Mouse (Mus musculus): ENCODE measurements around the gene 4933424G06Rik. TPM values are rescaled to one million over a fixed set of nuclear protein-coding genes. Genes with fewer than 3 reads are reported as not detected.
"Not testable (repeated sequence)": the region's sequence is repeated elsewhere in the genome, so short reads cannot be mapped to it uniquely, and the experiment has no call there.

Gene 4933424G06Rik
- polyA plus RNA-seq (2017; shearing (Covaris generic)) = not detected

DNA sequence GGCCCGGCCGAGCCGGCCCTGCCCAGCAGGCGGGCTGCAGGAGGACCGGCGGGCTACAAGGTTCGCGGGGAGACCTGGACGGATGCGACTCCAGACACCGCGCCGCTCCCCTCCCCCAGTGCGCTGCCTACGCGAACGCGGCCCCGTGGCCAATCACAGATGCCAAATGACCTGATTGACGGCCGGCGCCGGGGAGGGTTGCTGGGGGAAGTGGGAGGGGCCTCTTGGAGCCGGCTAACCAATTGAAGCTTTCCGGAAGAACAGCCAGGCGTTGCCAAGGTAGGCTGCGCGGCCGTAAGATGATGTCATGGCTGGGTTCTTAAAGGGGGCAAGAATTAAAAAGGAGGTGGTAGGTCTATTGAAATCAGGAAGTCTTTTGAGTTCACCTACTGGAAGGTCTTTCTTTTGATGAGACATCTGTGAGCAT, at the start of gene 4933424G06Rik:
Gene 4933424G06Rik, plus strand, starts transcription at position 296 of the 427 bp plus-strand sequence.
- peak; percentile 94 for ATAC-seq

DNA sequence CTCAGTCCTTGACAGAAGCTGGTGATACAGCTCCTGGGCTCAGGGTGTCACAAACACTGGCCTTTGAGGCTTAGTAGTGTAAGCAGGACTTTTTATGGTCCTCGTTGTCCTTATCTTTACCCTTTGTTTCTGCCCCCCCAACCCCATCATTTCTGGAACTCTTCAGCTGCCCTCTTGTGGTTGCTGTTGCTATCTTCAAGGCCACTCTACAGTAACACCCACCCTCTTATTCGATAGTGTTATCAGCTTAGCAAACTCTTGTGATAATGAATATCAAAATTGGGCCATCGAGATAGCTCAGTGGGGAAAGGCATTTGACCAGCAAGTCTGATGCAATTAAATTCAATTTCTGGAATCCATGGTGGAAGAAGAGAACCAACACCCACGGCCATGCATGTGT, 45.5 kb upstream of the 4933424G06Rik start:
- no peak for ATAC-seq

DNA sequence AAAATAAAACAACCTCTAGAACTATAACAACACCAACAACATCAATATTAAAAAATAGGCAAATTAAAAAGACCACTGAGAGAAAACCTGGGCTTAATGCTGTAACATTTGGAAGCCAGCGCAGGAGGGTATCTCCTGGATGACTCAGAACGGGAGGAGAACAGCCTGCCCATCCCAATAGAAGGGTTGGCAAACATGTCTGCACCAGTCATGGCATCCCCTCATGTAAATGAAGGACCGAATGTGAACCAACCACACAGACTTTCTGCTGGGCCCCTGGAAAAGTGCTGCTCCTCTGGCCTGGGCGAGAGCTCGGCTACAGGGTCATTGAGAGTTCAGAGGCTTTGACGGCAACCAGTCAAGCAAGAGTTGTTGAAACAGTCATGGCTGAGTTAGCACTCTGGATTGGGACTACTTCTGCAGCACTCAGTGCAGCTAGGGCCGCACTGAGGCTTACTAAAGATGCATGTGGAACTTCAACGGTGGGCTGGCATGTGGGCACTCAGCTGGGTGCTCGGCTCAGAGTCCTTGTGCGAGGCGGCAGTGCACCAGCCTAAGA, 44.7 kb upstream of the 4933424G06Rik start:
- ATAC-seq = no peak

DNA sequence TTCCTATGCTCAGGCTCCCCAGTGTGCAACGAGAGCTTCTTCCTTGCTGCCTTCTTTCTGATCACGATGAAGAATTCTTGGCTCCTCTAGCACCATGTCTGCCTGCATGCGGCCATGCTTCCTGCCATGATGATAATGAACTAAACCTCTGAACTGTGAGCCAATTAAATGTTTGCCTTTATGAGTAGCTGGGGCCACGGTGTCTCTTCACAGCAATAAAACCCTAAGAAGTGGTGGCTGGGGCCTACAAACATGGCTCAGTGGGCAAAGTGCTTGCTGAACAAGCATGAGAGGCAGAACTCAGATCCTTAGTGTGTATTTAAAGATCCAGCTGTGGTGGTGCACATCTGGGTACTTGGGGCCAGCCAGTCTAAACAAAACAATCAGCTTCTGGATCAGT, 44.0 kb upstream of the 4933424G06Rik start:
- ATAC-seq = no peak

DNA sequence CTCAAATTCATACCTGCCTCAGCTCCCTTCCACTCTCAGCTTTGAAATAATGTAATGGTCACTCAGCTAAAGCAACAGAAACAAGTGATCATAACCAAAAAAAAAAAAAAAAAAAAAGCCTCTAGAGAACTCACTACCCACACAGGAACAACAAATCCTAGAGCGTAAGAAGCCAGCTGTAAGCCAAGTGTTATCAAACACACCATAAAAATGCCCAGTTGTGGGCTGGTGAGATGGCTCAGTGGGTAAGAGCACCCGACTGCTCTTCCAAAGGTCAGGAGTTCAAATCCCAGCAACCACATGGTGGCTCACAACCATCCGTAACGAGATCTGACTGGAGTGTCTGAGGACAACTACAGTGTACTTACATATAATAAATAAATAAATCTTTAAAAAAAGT, 41.9 kb upstream of the 4933424G06Rik start:
- ATAC-seq = not testable (repeated sequence)

DNA sequence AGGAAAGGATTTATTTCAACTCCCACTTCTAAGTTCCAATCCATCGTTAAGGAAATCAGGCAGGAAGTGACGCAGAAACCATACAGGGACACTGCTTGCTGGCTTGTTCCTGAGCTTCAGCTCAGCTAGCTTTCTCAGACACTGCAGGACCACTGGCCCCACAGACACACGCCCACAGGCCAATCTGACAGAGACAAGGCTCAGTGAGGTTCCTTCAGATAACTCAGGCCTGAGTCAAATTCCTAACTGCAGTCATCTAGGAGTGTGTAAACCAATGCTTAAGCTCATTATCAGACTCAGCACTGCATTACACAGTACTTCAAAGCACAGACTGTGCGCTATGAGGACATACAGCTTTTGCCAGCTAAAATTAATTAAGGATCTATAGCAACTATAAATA, 39.7 kb upstream of the 4933424G06Rik start:
- no peak for ATAC-seq

DNA sequence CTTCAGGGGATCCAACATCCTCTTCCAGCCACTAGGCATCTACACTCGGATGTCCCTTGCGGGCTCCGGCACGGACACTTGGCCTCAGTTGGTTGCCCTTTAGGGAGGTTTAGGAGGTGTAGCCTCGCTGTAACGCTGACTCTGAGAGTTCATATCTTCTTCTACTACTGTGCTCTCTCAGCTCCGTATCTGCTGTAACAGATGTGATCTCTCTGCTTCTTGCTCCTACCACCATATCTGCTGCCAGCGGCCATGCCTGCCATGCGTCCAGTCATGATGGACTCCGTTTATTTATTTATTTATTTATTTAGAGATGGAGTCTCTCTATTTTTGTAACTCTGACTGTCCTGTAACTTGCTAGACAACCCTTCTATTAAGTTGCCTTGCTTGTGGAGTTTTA, 38.7 kb upstream of the 4933424G06Rik start:
- no peak for ATAC-seq

DNA sequence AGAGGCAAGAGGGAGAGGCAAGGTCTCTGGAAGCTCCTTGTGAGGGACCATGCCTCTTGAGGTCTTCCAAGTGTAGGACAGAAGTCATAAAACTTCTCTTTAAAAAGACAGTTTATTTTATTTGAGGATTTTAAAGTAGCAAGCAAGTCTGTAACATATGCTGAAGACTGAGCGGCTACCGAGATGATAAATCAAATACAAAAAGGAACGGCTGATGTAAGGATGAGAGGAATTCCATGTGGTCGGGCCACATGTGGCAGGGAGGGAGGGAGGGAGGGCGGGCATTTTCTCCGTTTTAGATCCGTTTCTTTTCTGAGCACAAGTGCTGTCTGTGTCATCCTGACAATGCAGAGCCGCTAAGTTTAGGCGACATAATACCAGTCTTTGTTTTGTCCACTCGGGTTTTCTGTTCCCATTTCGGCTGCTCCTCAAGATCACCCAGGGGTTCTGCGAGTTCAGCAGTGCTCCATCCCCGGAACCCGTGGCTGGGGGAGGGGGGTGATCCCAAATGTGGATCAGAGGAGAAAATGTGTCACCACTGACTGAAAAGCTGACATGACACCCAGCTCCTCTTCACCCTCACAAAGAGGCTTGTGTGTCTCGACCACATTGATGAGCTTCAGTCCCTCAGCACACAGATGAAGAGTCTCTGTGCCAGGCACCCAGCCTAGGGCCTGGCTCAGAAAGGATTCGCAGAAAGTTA, 37.1 kb upstream of the 4933424G06Rik start:
- no peak for ATAC-seq

DNA sequence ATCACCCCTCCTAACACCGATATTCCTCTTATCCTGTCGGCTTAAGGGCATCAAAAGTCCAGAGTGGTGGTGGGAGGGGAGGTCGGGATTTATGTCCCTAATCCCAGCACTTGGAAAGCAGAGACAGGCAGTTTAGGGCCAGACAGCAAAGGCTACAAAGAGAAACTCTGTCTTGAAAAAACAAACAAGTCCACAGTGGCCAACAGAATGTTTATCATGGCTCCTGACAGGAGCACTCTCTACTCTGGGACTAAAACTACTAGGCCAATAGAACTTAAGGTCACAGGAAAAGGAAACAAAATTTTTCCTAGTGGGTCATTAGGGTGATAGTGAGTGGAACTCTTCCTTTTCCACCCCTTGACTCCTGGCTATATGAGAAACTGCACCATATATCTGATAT, 35.0 kb upstream of the 4933424G06Rik start:
- no peak for ATAC-seq

DNA sequence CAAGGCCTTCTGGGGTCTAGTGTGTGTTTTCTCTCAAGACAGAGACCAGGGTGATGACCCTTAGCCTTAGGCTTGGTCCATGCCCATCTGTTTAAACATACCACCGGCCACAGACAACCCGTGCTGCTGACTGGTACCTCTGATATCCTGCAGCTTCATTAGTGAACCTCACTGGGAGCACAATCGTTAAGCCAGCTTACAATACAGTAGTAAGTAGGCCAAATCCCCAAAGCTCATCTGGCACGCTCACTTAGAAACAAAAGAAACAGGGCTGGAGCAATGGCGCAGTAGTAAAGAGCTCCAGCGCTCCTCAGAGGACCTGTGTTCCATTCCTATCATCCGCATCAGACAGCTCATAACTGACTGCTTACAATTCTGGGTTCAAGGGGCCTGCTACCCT, 29.1 kb upstream of the 4933424G06Rik start:
- no peak for ATAC-seq

DNA sequence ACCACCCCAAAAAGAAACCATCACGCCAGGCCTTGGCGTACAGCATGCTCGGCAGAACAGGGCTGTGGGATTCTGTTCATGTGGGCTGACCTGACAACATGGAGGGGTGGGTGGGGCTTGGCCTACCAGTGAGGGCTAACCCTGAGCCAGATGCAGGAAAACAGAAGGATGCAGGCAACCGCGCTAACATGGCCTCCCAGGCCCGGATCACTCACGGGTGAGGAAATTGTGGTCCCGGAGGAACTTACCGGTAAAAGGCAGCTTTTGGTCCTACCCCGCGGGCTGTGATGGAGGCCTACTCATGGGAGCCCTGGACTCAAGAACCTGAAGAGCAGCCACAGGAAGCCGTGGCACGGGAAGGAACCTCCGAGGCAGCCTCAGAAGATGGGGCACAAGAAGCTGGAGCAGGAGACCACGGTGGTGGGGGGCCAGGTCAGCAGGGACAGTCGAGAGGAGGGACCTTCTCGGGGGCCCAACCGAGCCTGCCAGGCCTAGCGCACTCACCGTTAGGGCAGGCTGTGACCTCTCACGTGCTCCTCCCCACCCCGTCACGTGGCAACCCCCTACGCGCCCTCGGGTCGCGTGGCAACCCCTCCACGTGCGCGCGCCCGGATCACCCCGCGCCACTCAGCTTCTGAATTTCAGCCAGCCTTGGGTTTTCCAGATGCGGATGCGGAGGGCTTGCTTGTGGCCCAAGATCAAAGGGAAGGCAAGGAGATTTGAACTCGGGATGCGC, 27.2 kb upstream of the 4933424G06Rik start, which contains the start of gene Fam178b:
Gene Fam178b, minus strand, starts transcription at position 564 of the 736 bp plus-strand sequence.
- no peak for ATAC-seq

DNA sequence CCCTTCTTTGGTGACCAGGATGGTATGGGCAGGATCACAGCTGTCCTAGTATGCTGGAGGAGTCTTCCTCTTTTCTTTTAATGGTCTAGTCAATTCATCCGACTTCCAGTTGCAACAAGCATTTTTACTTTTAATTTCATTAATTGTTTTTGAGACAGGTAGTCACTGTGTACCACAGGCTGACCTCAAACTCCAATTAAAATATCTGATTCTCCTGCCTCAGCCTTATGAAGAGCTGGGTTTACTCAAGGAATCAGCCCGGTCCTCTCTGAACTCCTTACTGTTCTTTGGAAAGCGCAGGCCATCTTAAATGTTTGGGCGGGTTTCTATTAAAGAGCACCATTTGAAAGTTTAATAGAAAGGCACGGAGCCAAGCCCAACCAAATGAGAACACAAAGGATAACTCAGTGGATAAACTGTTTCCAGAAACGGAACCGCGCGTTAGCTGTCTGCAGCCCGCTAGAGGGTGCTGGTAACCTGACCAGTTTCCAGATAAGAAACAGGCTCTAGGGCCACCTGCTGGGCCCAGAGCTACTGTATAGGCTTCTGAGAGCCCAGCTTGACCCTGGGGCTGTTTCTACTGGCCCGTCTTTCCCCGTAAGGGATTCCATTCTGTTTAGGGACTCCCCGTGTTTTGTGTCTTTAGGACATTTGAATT, 26.0 kb upstream of the 4933424G06Rik start:
- ATAC-seq = peak; percentile 68

DNA sequence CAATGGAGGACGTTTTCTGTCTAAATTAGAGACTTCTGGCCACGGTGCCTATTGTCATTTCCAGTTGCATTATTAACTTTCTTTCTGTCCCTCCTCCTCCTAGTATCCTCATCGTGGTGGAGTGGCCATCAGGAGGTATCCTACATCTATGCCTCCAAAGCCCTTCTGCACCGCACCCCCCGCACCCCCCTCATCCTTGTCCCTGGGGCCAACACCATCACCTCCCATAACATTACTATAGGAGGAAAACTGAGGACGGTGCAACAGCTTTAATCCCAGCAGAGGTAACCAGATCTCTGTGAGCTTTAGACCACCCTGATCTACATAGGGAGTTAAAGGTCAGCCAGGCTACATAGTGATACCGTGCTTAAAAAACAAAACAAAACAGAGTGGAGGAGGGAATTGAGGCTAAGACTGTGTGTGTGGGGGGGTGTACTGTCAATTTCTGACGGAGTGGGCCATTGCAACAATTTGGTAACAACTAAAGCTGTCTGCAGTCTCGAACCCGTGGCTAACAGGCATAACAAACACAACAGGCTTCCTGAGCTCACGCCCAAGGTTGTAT, 19.2 kb upstream of the 4933424G06Rik start:
- ATAC-seq = no peak

DNA sequence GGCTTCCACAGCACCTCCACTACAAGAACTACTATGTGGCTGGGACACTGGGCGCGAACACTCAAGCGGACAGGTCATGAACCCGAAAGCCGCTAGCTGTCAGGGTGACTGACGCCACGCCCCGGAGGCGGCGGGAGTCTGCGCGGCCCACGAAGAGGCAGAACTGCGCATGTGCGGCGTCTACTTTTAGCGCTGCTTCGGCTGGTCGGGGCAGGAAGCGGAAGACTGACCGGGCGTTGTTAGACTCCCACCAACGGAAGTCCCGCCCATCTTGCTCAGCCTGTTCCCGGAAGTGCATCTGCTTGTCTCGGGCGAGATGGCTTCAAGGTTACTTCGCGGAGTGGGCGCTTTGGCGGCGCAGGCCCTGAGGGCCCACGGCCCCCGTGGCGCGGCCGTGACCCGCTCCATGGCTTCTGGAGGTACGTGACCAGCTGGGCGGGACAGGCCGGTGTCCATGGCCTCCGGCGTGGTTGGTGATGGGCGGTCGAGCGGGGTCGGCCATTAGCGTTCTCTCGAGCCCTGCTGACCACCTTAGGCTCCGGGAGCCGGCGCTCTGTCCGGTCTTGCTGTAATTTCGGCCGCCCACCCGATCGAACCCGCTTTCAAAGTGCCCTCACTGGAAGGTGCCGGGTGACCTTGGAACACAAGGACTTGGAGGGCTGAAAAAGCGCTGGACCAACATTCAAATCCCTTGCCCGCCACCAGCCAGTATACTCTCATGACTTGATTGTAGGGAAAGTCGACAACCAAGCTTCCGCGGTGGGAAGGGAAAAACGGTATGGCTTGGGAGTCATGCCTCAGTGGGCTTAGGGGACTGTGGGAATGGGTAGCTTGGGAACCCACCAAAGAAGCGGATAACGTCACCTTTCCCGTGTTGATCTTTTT, 18.4 kb upstream of the 4933424G06Rik start, which contains the start of gene Cox5b:
Gene Cox5b, plus strand, starts transcription at position 179 of the 885 bp plus-strand sequence.
- peak; percentile 98 for ATAC-seq

DNA sequence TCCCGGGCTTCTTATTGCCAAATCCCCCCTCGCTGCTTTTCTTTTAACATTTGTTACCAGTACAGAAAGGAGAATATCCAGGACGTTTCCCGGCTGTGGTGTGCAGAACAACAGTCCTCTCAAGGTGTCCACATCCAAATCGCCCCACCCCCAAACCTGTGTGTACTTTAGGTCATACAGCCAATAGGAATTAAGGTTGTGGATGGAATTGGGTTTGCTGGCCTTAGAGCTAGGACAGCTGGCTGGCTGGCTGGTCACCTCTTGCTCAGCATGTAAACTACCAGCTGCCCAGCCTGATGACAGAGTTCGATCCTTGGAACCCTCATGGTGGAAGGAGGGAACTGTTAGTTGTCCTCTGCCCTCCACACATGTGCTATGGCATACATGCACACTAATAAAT, 15.1 kb upstream of the 4933424G06Rik start:
- ATAC-seq = no peak

DNA sequence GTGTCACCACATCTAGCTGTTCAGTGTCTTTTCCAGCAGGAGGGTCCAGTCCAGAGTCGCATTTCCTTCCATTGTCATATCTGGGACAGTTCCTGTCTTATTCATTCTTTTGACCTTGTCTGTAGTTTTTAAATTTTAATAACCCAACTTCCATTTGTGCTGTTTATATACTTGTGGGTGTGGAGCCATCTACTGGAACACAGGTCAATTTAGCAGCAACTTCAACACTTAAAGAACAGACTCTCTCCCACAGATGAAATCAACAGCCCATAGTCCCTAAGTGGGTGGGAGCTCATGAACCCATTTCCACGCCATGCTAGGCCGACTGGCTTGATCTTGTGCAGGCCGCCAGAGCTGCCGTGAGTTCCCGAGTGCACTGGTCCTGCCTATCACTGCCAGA, 13.5 kb upstream of the 4933424G06Rik start:
- ATAC-seq = no peak

DNA sequence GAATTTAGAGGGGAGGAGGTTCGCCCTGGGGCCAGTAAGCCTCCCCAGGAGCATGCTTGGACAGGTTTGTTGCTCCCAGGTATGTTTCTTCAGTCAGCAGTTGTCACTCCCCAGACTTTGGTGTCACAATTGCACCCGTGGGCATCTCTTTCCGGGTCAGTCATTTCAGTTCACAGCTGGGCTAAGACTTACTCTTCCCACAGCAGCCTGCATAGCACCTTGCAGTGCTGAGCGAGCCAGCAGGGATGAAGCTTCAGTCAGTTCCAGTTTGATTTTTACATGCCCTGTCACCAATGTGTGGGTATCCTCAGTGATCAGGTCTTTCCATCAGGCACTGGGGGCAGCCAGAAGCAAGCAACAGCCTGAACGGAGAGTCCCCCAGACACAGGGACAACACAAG, 12.9 kb upstream of the 4933424G06Rik start:
- ATAC-seq = no peak

DNA sequence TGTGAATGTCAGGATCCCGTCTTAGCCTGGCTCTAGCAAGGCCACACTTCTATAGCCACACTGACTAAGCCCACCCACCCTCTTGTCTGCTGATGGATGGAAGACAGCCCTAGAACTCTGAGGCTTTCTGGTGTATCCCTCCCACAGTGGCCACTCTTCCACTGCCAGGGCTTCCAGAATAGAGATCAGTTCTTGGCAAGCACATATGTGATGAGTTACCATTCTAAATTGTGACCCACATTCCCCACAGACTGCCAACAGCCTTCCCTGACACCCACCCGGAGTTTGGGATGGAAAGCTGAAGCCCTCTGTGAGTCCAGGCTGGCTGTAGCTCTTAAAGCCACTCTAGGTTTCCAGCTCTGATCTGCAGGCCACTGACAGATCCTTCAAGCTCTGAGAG, 2.8 kb upstream of the 4933424G06Rik start:
- no peak for ATAC-seq

DNA sequence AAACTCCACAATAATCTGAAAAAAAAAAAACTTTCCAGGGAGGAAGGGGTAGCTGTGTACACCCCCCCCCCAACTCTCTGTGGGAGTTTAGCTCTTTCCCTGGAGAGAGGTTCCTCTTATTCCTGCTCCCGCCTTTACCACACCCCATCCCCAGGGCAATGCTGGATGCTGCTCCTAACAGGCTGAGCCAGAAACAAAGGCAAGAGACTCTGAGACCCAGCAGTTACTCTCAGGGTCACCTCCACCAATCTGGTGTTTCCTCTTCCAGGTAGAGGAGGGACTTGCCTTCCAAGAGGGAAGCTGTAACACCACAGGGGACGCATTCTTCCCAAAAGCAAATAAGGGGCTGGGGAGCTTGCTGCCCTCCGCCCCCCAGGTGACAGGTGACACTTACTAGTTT, 2.2 kb upstream of the 4933424G06Rik start:
- no peak for ATAC-seq

DNA sequence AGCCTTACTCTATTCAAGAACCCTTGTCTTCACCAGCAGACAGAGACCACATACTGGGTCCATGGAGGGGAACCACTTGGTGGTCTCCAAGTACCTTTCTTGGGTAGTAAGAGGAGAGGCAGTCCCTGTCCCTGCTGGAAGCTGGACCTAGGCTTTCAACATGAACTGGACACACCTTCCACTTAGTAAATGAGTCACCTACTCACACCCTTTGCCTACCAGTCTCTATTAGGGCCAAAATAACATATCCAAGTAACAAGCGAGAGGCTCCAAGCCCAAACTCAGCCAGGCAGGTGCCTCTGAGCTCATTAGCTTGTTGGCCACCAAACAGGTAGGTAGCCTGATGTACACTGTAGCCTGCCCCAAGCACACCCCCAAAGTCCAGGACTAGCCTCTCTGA, 1.3 kb upstream of the 4933424G06Rik start:
- ATAC-seq = no peak

DNA sequence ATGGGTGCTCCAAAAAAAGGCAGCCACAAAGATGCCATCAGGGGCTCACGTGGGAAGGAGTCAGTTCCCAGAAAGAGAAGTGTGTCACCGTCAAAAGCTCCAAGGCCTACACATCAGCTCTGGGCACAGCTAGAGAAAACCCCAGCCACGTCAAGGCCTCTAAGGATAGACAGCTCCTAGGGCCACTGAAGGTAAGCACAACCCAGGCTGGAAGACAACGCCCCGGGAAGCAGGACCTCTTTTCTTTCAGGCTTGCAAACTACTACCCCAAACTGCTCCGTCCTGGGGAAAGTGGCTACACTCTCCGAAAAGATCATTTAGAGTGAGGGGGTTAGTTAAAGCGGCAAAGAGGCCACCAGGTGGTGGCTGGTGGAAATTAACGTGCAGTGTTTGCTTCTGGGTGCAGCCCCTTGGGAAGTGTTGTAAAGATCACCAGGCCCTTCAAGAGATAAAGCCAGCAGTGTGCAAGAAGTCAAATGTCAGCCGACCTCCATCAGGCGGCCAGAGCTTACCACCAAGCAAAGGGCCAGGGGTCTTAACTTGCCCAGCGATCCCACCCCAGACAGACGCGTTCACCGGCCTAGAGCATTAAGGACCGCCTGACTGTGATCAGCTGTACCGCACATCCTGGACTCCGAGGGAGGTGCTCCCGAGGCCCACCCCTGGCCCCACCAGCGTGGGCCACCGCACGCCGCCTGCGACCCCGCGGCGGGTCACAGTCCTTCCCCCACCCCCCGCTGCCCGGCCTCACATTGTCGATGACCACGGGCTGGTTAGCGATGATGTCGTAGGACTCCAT, 695 bp upstream of the 4933424G06Rik start:
- ATAC-seq = peak; percentile 56

Data from activated CD4-positive, CD25-positive, alpha-beta regulatory T cell, adult 4 months (primary cell).